7 mouse cellular contexts compared by ENCODE assay signal in the genomic region with DNA sequence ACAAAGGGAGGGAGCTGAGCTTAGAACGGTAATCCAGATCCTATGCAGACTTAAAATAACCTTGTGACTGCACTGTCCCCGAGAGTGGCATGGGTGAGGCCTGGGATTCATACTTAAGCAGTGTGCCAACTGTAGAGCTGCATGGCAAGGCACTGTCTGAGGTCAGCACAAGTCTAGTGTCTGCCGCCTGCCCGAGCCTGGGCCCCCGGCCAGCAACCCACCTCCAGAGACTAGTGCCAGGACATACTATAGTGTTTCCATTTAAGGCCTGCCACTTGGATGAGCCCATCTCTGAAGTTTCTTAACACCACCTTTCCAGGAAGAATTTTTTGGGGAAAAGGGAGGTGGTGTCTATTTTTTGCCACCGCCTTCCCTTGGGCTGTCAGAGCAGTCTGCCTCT. TPM values are rescaled to one million over a fixed set of nuclear protein-coding genes. Genes with fewer than 3 reads are reported as not detected.
DNase-seq lines count a peak whose midpoint lies in the region; ATAC-seq and TF ChIP-seq lines count a peak whose summit lies in the region.

No protein-coding gene starts in this region.

- H3K4me1 ChIP-seq in intestine, embryonic 16.5 days (ENCODE audit: control insufficient read depth, insufficient read depth, low read length) = peaks cover 31% of the 10 kb centered on the region
- H3K4me1 ChIP-seq in liver, postnatal 0 days (ENCODE audit: insufficient read depth) = peaks cover 28% of the 10 kb centered on the region

- DNase-seq in adrenal gland, postnatal 14 days = peak; percentile 60
- peak; percentile 74 for DNase-seq in cerebellum, adult 9-11 months
- DNase-seq in gastrocnemius, postnatal 10 days = peak; percentile 25
- no peak for DNase-seq in liver, postnatal 0 days
- peak; percentile 30 for DNase-seq in right cerebral cortex, postnatal 4 days
- DNase-seq in spleen, postnatal 14 days (ENCODE audit: low spot score in 2 of 2) = no peak

- H3K4me2 ChIP-seq in intestine, embryonic 16.5 days (ENCODE audit: low read depth, low read length) = peak overlapping the region; percentile 74
- H3K4me2 ChIP-seq in liver, postnatal 0 days (ENCODE audit: low read depth, low read length) = peak overlapping the region; percentile 78

- no peak for TF ChIP-seq CTCF in liver, postnatal 0 days (IDR thresholded peaks at IDR 0.05; ENCODE audit: low read depth)

- H3K27me3 ChIP-seq in intestine, embryonic 16.5 days (replicated peaks; ENCODE audit: control insufficient read depth, insufficient read depth, low read length) = no peaks in the 10 kb centered on the region
- H3K27me3 ChIP-seq in liver, postnatal 0 days (ENCODE audit: insufficient read depth, low read length) = no peaks in the 10 kb centered on the region

- H3K9ac ChIP-seq in intestine, embryonic 16.5 days (ENCODE audit: low read depth, low read length) = peak overlapping the region; percentile 92
- H3K9ac ChIP-seq in liver, postnatal 0 days (replicated peaks) = 0 out of 2 replicates have a peak overlapping the region, but pooled peaks have one; percentile 40

- peak overlapping the region; percentile 91 for H3K4me3 ChIP-seq in intestine, embryonic 16.5 days (ENCODE audit: low read length)
- H3K4me3 ChIP-seq in liver, postnatal 0 days (ENCODE audit: low read depth, low read length) = peak overlapping the region; percentile 71

- ATAC-seq in intestine, embryonic 16.5 days = no peak
- no peak for ATAC-seq in liver, postnatal 0 days

- 0 out of 2 replicates have a peak overlapping the region, but pooled peaks have one; percentile 25 for H3K27ac ChIP-seq in intestine, embryonic 16.5 days (ENCODE audit: low read length)
- H3K27ac ChIP-seq in liver, postnatal 0 days (ENCODE audit: low read depth) = 0 out of 2 replicates have a peak overlapping the region, but pooled peaks have one; percentile 24

- no peak for TF ChIP-seq EP300 in liver, postnatal 0 days (IDR thresholded peaks at IDR 0.05; ENCODE audit: low read depth)

- no peaks in the 10 kb centered on the region for H3K36me3 ChIP-seq in intestine, embryonic 16.5 days (ENCODE audit: control insufficient read depth, insufficient read depth, low read length)
- H3K36me3 ChIP-seq in liver, postnatal 0 days (replicated peaks; ENCODE audit: insufficient read depth, low read length) = no peaks in the 10 kb centered on the region

- WGBS in intestine, embryonic 16.5 days = 54% methylated on average over 6 of the region's 6 CpGs
- 53% methylated on average over 6 of the region's 6 CpGs for WGBS in liver, postnatal 0 days (ENCODE audit: insufficient replicate concordance)

- H3K9me3 ChIP-seq in intestine, embryonic 16.5 days (ENCODE audit: control insufficient read depth, low read length) = no peaks in the 10 kb centered on the region
- H3K9me3 ChIP-seq in liver, postnatal 0 days (ENCODE audit: low read length) = no peaks in the 10 kb centered on the region

RNA-seq across cellular contexts. Expression of gene Acvr1, which starts 1.7 kb away (rescaled TPM):
- total RNA-seq in adrenal gland, postnatal 14 days (2021) = 45.0 and 50.3 TPM in 2 replicates
- 10 to 100 TPM; 23.6 to 31.1 TPM for total RNA-seq in gastrocnemius, postnatal 10 days (2021)
- 4.6 and 5.3 TPM in 2 replicates for polyA plus RNA-seq in intestine, embryonic 16.5 days (2015; fragmentation: Nextera tagmentation; extraction: Ambion mirVana)
- 2.7 and 2.8 TPM in 2 replicates for polyA plus RNA-seq in liver, postnatal 0 days (2015; fragmentation: Nextera tagmentation; extraction: Ambion mirVana)

RNA-seq across cellular contexts. Expression of gene Upp2, which starts 1.8 kb away (rescaled TPM):
- 9.5 and 52.8 TPM in 2 replicates for total RNA-seq in adrenal gland, postnatal 14 days (2021)
- 1 to 10 TPM; 1.8 to 3.3 TPM for total RNA-seq in gastrocnemius, postnatal 10 days (2021)
- 5.4 and 5.7 TPM in 2 replicates for polyA plus RNA-seq in intestine, embryonic 16.5 days (2015; fragmentation: Nextera tagmentation; extraction: Ambion mirVana)
- 45.7 and 55.8 TPM in 2 replicates for polyA plus RNA-seq in liver, postnatal 0 days (2015; fragmentation: Nextera tagmentation; extraction: Ambion mirVana)

Comparison
In these comparisons a context has a peak if more than half of its experiments do, and no peak if none do; other contexts are left out.
1. DNase-seq: peak in adrenal gland, postnatal 14 days (single experiment), cerebellum, adult 9-11 months (single experiment), gastrocnemius, postnatal 10 days (single experiment) and right cerebral cortex, postnatal 4 days (single experiment); none in liver, postnatal 0 days (single experiment) and spleen, postnatal 14 days (0 of 2).